Mouse (Mus musculus) liver, embryonic 13.5 days (tissue): ENCODE measurements at regions not wholly inside any gene's neighbourhood (a gene's known extent, or its start where the extent isn't known, plus 50 kb on each side); places are given as distances from the start of the nearest gene placed in this dataset.

ENCODE experiments used
- ATAC-seq: fragments of 200-750 bp; cut with Nextera tagmentation; 2 replicates; pipeline ENCODE4 v1.8.0; 2017; ENCODE audit warnings: low read depth, mild to moderate bottlenecking, moderate number of reproducible peaks, moderate library complexity
- DNase-seq: peaks from one replicate; pipeline ENCODE4 v3.0.0; 2022
- H3K27ac ChIP-seq: fragments of 300-500 bp; sonication (generic); 2 replicates; pipeline ENCODE4 v1.5.1; 2015; ENCODE audit warnings: moderate library complexity, mild to moderate bottlenecking, inconsistent platforms
- H3K27me3 ChIP-seq: fragments of 300-500 bp; sonication (generic); 2 replicates; pipeline ENCODE4 v1.6.1; 2015; ENCODE audit warnings: mild to moderate bottlenecking, inconsistent platforms
- H3K36me3 ChIP-seq: fragments of 300-500 bp; sonication (generic); 2 replicates; pipeline ENCODE4 v1.6.1; 2015; ENCODE audit warnings: mild to moderate bottlenecking, inconsistent platforms
- H3K4me1 ChIP-seq: fragments of 300-500 bp; sonication (generic); replicated peaks from 2 replicates; pipeline ENCODE4 v1.6.1; 2015; ENCODE audit warnings: inconsistent platforms
- H3K4me2 ChIP-seq: fragments of 300-500 bp; sonication (generic); 2 replicates; pipeline ENCODE4 v1.6.1; 2015; ENCODE audit warnings: inconsistent platforms, mild to moderate bottlenecking, moderate library complexity
- H3K4me3 ChIP-seq: fragments of 300-500 bp; sonication (generic); replicated peaks from 2 replicates; pipeline ENCODE4 v1.5.1; 2015; ENCODE audit warnings: mild to moderate bottlenecking, inconsistent platforms
- H3K9ac ChIP-seq: fragments of 300-500 bp; sonication (generic); 2 replicates; pipeline ENCODE4 v1.6.1; 2015; ENCODE audit warnings: mild to moderate bottlenecking, inconsistent platforms
- H3K9me3 ChIP-seq: fragments of 300-500 bp; sonication (generic); replicated peaks from 2 replicates; pipeline ENCODE4 v1.6.1; 2016; ENCODE audit warnings: inconsistent platforms
- WGBS: fragments of 180-500 bp; shearing (Covaris S2); methylation state at CpG from one replicate; pipeline ENCODE4 v1.1.7; 2015; ENCODE audit not compliant: insufficient replicate concordance; 5-methylcytosine and 5-hydroxymethylcytosine counted together

- H3K9ac ChIP-seq, result no peak overlapping the region
- WGBS, result 59% methylated on average over 2 of the region's 2 CpGs
- no peak overlapping the region for H3K4me2 ChIP-seq
These were observed 560.0 kb upstream of the B3galt2 start for GRCm38 (mm10) chr1:143080441-143080840.

DNA sequence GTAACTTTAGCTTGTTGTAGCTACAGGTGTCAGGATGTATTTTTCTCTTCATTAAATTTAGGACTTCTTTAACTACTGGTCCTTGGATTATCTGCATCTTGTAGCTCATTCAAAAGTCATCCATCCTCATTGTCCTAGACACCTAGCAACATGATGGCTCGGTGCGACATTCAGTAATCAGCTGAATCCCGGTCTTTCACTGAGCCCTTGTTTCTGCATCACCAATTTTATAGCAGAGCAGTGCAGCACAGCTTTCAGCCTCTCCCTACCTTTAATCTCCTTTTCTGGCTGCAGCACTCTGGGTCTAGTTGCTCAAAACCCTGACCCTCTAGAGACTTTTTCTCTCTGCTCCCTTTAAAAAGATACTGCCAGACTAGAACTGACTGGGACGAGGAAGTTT, 543.6 kb upstream of the B3galt2 start:
- Histone ChIP-seq H3K36me3 (no peaks in the 10 kb centered on the region), H3K27me3 (no peaks in the 10 kb centered on the region)
- WGBS, result 74% methylated on average over 4 of the region's 4 CpGs

More at GRCm38 (mm10) chr1:143080441-143080840, 560.0 kb upstream of the B3galt2 start:
- no peak overlapping the region for H3K27ac ChIP-seq
- H3K4me1 ChIP-seq, result no peaks in the 10 kb centered on the region
- H3K9me3 ChIP-seq, result no peaks in the 10 kb centered on the region
- ATAC-seq, result no peak
- H3K36me3 ChIP-seq, result no peaks in the 10 kb centered on the region
- H3K27me3 ChIP-seq, result no peaks in the 10 kb centered on the region
- no peak for DNase-seq
- H3K4me3 ChIP-seq, result no peak overlapping the region

DNA sequence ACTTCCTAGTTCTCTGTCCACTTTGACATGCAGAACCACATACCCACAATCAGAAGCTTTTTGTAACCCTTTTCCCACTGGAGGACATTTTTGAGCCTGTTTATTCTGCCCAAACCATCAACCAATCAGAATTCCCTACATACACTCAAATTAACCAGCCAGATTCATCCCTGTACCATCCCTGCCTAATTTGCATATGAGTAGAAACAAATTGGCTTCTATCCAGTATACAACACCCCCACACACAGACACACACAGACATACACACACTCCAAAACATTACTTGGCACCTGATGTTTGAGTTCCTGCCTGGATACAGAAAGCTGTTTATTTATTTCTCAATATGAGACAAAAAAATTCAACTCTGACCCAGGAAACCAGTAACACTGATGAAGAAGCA, 542.2 kb upstream of the B3galt2 start:
- ATAC-seq (no peak), DNase-seq (no peak)
- no peak overlapping the region for H3K4me2 ChIP-seq
- no peaks in the 10 kb centered on the region for H3K4me1 ChIP-seq
- no peak overlapping the region for H3K4me3 ChIP-seq
- H3K9me3 ChIP-seq, result 0 out of 2 replicates have a peak, but pooled peaks cover 3% of the 10 kb centered on the region
- H3K9ac ChIP-seq, result no peak overlapping the region
- no peaks in the 10 kb centered on the region for H3K36me3 ChIP-seq
- no peaks in the 10 kb centered on the region for H3K27me3 ChIP-seq
- no peak overlapping the region for H3K27ac ChIP-seq

More for the DNA sequence above, 543.6 kb upstream of the B3galt2 start:
- no peak for ATAC-seq
- Histone ChIP-seq H3K4me3 (no peak overlapping the region), H3K4me1 (no peaks in the 10 kb centered on the region), H3K9ac (no peak overlapping the region), H3K9me3 (0 out of 2 replicates have a peak, but pooled peaks cover 3% of the 10 kb centered on the region), H3K4me2 (no peak overlapping the region), H3K27ac (no peak overlapping the region)
- no peak for DNase-seq

- no peak overlapping the region for H3K4me3 ChIP-seq
- no peaks in the 10 kb centered on the region for H3K4me1 ChIP-seq
- no peak overlapping the region for H3K4me2 ChIP-seq
- ATAC-seq (no peak), DNase-seq (no peak)
- no peaks in the 10 kb centered on the region for H3K36me3 ChIP-seq
- H3K9ac ChIP-seq, result no peak overlapping the region
- H3K27ac ChIP-seq, result no peak overlapping the region
- no peaks in the 10 kb centered on the region for H3K9me3 ChIP-seq
- no peaks in the 10 kb centered on the region for H3K27me3 ChIP-seq
These were observed 518.3 kb upstream of the B3galt2 start for GRCm38 (mm10) chr1:143122185-143122584.

- Histone ChIP-seq H3K27me3 (no peaks in the 10 kb centered on the region), H3K4me1 (no peaks in the 10 kb centered on the region)
These were observed 510.2 kb upstream of the B3galt2 start for GRCm38 (mm10) chr1:143130257-143130656.

GRCm38 (mm10) chr1:143132806-143133205, 507.7 kb upstream of the B3galt2 start:
- Histone ChIP-seq H3K36me3 (no peaks in the 10 kb centered on the region), H3K27me3 (no peaks in the 10 kb centered on the region), H3K4me2 (no peak overlapping the region), H3K9me3 (no peaks in the 10 kb centered on the region), H3K27ac (no peak overlapping the region), H3K4me3 (no peak overlapping the region), H3K4me1 (no peaks in the 10 kb centered on the region), H3K9ac (no peak overlapping the region)
- DNase-seq (no peak), ATAC-seq (no peak)
- WGBS, result 47% methylated on average over 2 of the region's 2 CpGs

More at GRCm38 (mm10) chr1:143130257-143130656, 510.2 kb upstream of the B3galt2 start:
- DNase-seq (no peak), ATAC-seq (no peak)
- Histone ChIP-seq H3K9me3 (no peaks in the 10 kb centered on the region), H3K9ac (no peak overlapping the region), H3K4me3 (no peak overlapping the region), H3K36me3 (no peaks in the 10 kb centered on the region), H3K27ac (no peak overlapping the region), H3K4me2 (no peak overlapping the region)
- 46% methylated on average over 1 of the region's 1 CpGs for WGBS

GRCm38 (mm10) chr1:143145111-143145984, 495.1 kb upstream of the B3galt2 start:
- no peak overlapping the region for H3K4me2 ChIP-seq
- H3K27me3 ChIP-seq, result no peaks in the 10 kb centered on the region
- H3K4me1 ChIP-seq, result no peaks in the 10 kb centered on the region
- no peak overlapping the region for H3K27ac ChIP-seq
- no peak overlapping the region for H3K4me3 ChIP-seq
- no peaks in the 10 kb centered on the region for H3K9me3 ChIP-seq
- no peak overlapping the region for H3K9ac ChIP-seq
- no peaks in the 10 kb centered on the region for H3K36me3 ChIP-seq
- WGBS, result 50% methylated on average over 4 of the region's 4 CpGs
- ATAC-seq, result no peak
- DNase-seq, result no peak

- H3K27ac ChIP-seq, result no peak overlapping the region
- H3K4me1 ChIP-seq, result no peaks in the 10 kb centered on the region
- no peaks in the 10 kb centered on the region for H3K27me3 ChIP-seq
- H3K9ac ChIP-seq, result no peak overlapping the region
- H3K9me3 ChIP-seq, result no peaks in the 10 kb centered on the region
- DNase-seq (no peak), ATAC-seq (no peak)
- no peaks in the 10 kb centered on the region for H3K36me3 ChIP-seq
- H3K4me3 ChIP-seq, result no peak overlapping the region
- no peak overlapping the region for H3K4me2 ChIP-seq
- WGBS, result 64% methylated on average over 9 of the region's 9 CpGs
These were observed 469.2 kb upstream of the B3galt2 start for GRCm38 (mm10) chr1:143171286-143171685.

DNA sequence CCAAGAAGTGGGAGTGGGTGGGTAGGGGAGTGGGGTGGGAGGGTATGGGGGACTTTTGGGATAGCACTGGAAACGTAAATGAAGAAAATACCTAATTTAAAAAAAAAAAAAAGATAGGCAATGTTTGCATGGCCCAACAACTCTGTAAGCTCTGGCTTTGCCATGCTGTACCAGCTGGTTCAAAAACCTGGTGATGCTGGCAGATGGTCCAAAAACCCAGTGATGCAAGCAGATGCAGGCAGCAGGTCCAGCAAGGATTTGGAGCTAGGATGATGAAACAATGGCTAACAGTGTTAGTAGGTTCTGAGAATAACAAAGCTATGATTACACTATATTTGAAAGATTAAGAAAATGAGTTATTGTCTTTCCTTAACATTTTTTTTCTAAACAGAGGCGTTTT, 466.6 kb upstream of the B3galt2 start:
- Histone ChIP-seq H3K4me1 (no peaks in the 10 kb centered on the region), H3K4me3 (no peak overlapping the region), H3K36me3 (no peaks in the 10 kb centered on the region), H3K9ac (no peak overlapping the region), H3K27ac (no peak overlapping the region), H3K4me2 (no peak overlapping the region), H3K9me3 (no peaks in the 10 kb centered on the region), H3K27me3 (no peaks in the 10 kb centered on the region)
- WGBS, result 46% methylated on average over 2 of the region's 2 CpGs
- DNase-seq, result no peak
- ATAC-seq, result no peak

DNA sequence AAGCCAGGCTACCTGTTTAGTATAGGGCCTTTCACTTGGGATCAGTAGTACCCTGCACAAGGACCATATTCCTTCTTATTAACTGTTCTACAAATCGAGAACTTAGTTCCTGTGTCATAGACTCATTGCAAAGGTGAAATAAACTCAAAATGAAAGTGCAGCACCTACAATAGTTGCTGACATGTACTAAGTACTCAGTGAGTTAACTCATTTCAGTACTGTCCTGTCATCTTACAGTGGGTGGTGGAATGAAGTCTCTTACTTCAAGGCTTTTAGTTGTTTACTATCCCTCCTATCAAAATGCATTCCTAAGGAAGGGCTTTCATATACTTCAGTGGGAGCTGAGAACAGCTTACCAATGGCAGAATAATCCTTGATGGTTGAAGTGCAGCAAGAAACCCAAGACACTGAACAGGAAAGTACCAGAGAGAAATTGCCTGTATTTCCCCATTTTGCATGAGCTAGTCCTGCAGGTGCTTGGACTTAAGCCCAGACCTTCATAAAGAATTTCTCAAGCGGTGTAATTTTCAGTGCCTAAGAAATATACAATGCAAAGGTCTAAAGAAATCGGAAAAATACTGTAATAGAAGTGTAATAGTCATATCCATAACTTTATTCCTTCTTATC, 448.2 kb upstream of the B3galt2 start:
- no peak for ATAC-seq
- 55% methylated on average over 3 of the region's 3 CpGs for WGBS
- no peaks in the 10 kb centered on the region for H3K4me1 ChIP-seq
- no peaks in the 10 kb centered on the region for H3K36me3 ChIP-seq
- no peak overlapping the region for H3K4me2 ChIP-seq
- no peak for DNase-seq
- no peak overlapping the region for H3K9ac ChIP-seq
- H3K9me3 ChIP-seq, result no peaks in the 10 kb centered on the region
- H3K4me3 ChIP-seq, result no peak overlapping the region
- no peaks in the 10 kb centered on the region for H3K27me3 ChIP-seq
- no peak overlapping the region for H3K27ac ChIP-seq

- DNase-seq, result no peak
- Histone ChIP-seq H3K27me3 (no peaks in the 10 kb centered on the region), H3K9ac (no peak overlapping the region), H3K4me1 (no peaks in the 10 kb centered on the region), H3K27ac (no peak overlapping the region), H3K4me3 (no peak overlapping the region), H3K9me3 (no peaks in the 10 kb centered on the region), H3K36me3 (no peaks in the 10 kb centered on the region), H3K4me2 (no peak overlapping the region)
- no peak for ATAC-seq
- WGBS, result 70% methylated on average over 4 of the region's 4 CpGs
These were observed 440.1 kb upstream of the B3galt2 start for GRCm38 (mm10) chr1:143200213-143200889.
